Mouse (Mus musculus): Measurements from ENCODE around the gene Myl6b. TPM values are rescaled to one million over a fixed set of nuclear protein-coding genes. Genes with fewer than 3 reads are reported as not detected.

The Myl6b gene
- total and polyA plus RNA-seq, 2 experiments from 2014 or later: 4.2 to 34.6 TPM

GRCm38 (mm10) chr10:128520591-128520990 is 22.1 kb upstream of the Myl6b start:
- peaks cover 6% of the 10 kb centered on the region; the same call in 1 of the 2 replicates for H3K36me3 ChIP-seq (ENCODE audit: insufficient read depth, low read length)
- WGBS: 88% methylated on average over 16 of the region's 16 CpGs
- no peaks in the 10 kb centered on the region for H3K4me1 ChIP-seq (ENCODE audit: insufficient read depth, low read length)
- DNase-seq (ENCODE audit: low spot score): no peak
- no peak for TF ChIP-seq CTCF (IDR thresholded peaks at IDR 0.05; ENCODE audit: low read depth)
- H3K4me3 ChIP-seq (ENCODE audit: low read length): no peak overlapping the region
- no peak overlapping the region for H3K9ac ChIP-seq (replicated peaks; ENCODE audit: low read length)
- H3K27ac ChIP-seq: no peak overlapping the region
- ATAC-seq: no peak
- no peaks in the 10 kb centered on the region for H3K27me3 ChIP-seq (ENCODE audit: insufficient read depth, low read length)
- H3K9me3 ChIP-seq (ENCODE audit: low read length): no peaks in the 10 kb centered on the region
- H3K4me2 ChIP-seq (ENCODE audit: low read depth, low read length): no peak overlapping the region

GRCm38 (mm10) chr10:128518833-128519232 is 20.3 kb upstream of the Myl6b start:
- H3K36me3 ChIP-seq (ENCODE audit: insufficient read depth, low read length): peaks cover 6% of the 10 kb centered on the region; the same call in 1 of the 2 replicates
- H3K4me2 ChIP-seq (ENCODE audit: low read depth, low read length): no peak overlapping the region
- DNase-seq (ENCODE audit: low spot score): peak; percentile 64
- no peak for ATAC-seq
- no peaks in the 10 kb centered on the region for H3K4me1 ChIP-seq (ENCODE audit: insufficient read depth, low read length)
- H3K27ac ChIP-seq: no peak overlapping the region
- peak; percentile 67 for TF ChIP-seq CTCF (IDR thresholded peaks at IDR 0.05; ENCODE audit: low read depth)
- H3K27me3 ChIP-seq (ENCODE audit: insufficient read depth, low read length): no peaks in the 10 kb centered on the region
- H3K4me3 ChIP-seq (ENCODE audit: low read length): no peak overlapping the region
- 78% methylated on average over 7 of the region's 7 CpGs for WGBS
- H3K9me3 ChIP-seq (ENCODE audit: low read length): no peaks in the 10 kb centered on the region
- H3K9ac ChIP-seq (replicated peaks; ENCODE audit: low read length): no peak overlapping the region

GRCm38 (mm10) chr10:128516677-128517076 is 18.2 kb upstream of the Myl6b start:
- Histone ChIP-seq H3K36me3 (ENCODE audit: insufficient read depth, low read length) (peaks cover 12% of the 10 kb centered on the region; the same call in 1 of the 2 replicates), H3K27me3 (ENCODE audit: insufficient read depth, low read length) (no peaks in the 10 kb centered on the region), H3K27ac (no peak overlapping the region), H3K4me2 (ENCODE audit: low read depth, low read length) (no peak overlapping the region), H3K4me3 (ENCODE audit: low read length) (no peak overlapping the region), H3K9ac (replicated peaks; ENCODE audit: low read length) (no peak overlapping the region), H3K9me3 (ENCODE audit: low read length) (no peaks in the 10 kb centered on the region), H3K4me1 (ENCODE audit: insufficient read depth, low read length) (no peaks in the 10 kb centered on the region)
- DNase-seq (ENCODE audit: low spot score) (no peak), ATAC-seq (no peak)
- no peak; the same call in 1 of the 2 replicates for TF ChIP-seq CTCF (IDR thresholded peaks at IDR 0.05; ENCODE audit: low read depth)
- 27% methylated on average over 6 of the region's 6 CpGs for WGBS

- Histone ChIP-seq H3K4me2 (ENCODE audit: low read depth, low read length) (no peak overlapping the region), H3K36me3 (ENCODE audit: insufficient read depth, low read length) (peaks cover 19% of the 10 kb centered on the region; the same call in 1 of the 2 replicates), H3K4me3 (ENCODE audit: low read length) (no peak overlapping the region), H3K4me1 (ENCODE audit: insufficient read depth, low read length) (no peaks in the 10 kb centered on the region), H3K9ac (replicated peaks; ENCODE audit: low read length) (no peak overlapping the region), H3K27me3 (ENCODE audit: insufficient read depth, low read length) (no peaks in the 10 kb centered on the region), H3K27ac (no peak overlapping the region), H3K9me3 (ENCODE audit: low read length) (no peaks in the 10 kb centered on the region)
- 32% methylated on average over 20 of the region's 20 CpGs for WGBS
- no peak; the same call in 1 of the 2 replicates for ATAC-seq
- no peak for TF ChIP-seq CTCF (IDR thresholded peaks at IDR 0.05; ENCODE audit: low read depth)
- no peak for DNase-seq (ENCODE audit: low spot score)
These were observed 17.5 kb upstream of the Myl6b start for GRCm38 (mm10) chr10:128516029-128516428.

GRCm38 (mm10) chr10:128515044-128515443 is 16.6 kb upstream of the Myl6b start:
- Histone ChIP-seq H3K9ac (replicated peaks; ENCODE audit: low read length) (no peak overlapping the region), H3K4me2 (ENCODE audit: low read depth, low read length) (no peak overlapping the region), H3K4me1 (ENCODE audit: insufficient read depth, low read length) (no peaks in the 10 kb centered on the region), H3K36me3 (ENCODE audit: insufficient read depth, low read length) (peaks cover 13% of the 10 kb centered on the region; the same call in 1 of the 2 replicates), H3K27ac (no peak overlapping the region), H3K4me3 (ENCODE audit: low read length) (no peak overlapping the region), H3K9me3 (ENCODE audit: low read length) (no peaks in the 10 kb centered on the region), H3K27me3 (ENCODE audit: insufficient read depth, low read length) (no peaks in the 10 kb centered on the region)
- ATAC-seq: no peak
- TF ChIP-seq CTCF (IDR thresholded peaks at IDR 0.05; ENCODE audit: low read depth): no peak
- WGBS: 81% methylated on average over 4 of the region's 4 CpGs
- DNase-seq (ENCODE audit: low spot score): no peak

- H3K27me3 ChIP-seq (ENCODE audit: insufficient read depth, low read length): no peaks in the 10 kb centered on the region
- no peak for TF ChIP-seq CTCF (IDR thresholded peaks at IDR 0.05; ENCODE audit: low read depth)
- WGBS: 86% methylated on average over 12 of the region's 12 CpGs
- no peak overlapping the region for H3K9ac ChIP-seq (replicated peaks; ENCODE audit: low read length)
- no peaks in the 10 kb centered on the region for H3K9me3 ChIP-seq (ENCODE audit: low read length)
- H3K4me3 ChIP-seq (ENCODE audit: low read length): no peak overlapping the region
- H3K4me2 ChIP-seq (ENCODE audit: low read depth, low read length): no peak overlapping the region
- H3K36me3 ChIP-seq (ENCODE audit: insufficient read depth, low read length): peaks cover 13% of the 10 kb centered on the region; the same call in 1 of the 2 replicates
- no peak overlapping the region for H3K27ac ChIP-seq
- no peak for ATAC-seq
- H3K4me1 ChIP-seq (ENCODE audit: insufficient read depth, low read length): no peaks in the 10 kb centered on the region
- DNase-seq (ENCODE audit: low spot score): no peak
These were observed 13.3 kb upstream of the Myl6b start for GRCm38 (mm10) chr10:128511761-128512160.

- H3K4me1 ChIP-seq (ENCODE audit: insufficient read depth, low read length): no peaks in the 10 kb centered on the region
- 89% methylated on average over 9 of the region's 9 CpGs for WGBS
- DNase-seq (ENCODE audit: low spot score) (no peak), ATAC-seq (no peak)
- H3K9ac ChIP-seq (replicated peaks; ENCODE audit: low read length): no peak overlapping the region
- no peak overlapping the region for H3K27ac ChIP-seq
- no peak for TF ChIP-seq CTCF (IDR thresholded peaks at IDR 0.05; ENCODE audit: low read depth)
- H3K4me2 ChIP-seq (ENCODE audit: low read depth, low read length): no peak overlapping the region
- H3K27me3 ChIP-seq (ENCODE audit: insufficient read depth, low read length): no peaks in the 10 kb centered on the region
- H3K36me3 ChIP-seq (ENCODE audit: insufficient read depth, low read length): peaks cover 13% of the 10 kb centered on the region; the same call in 1 of the 2 replicates
- H3K4me3 ChIP-seq (ENCODE audit: low read length): no peak overlapping the region
- no peaks in the 10 kb centered on the region for H3K9me3 ChIP-seq (ENCODE audit: low read length)
These were observed 12.7 kb upstream of the Myl6b start for GRCm38 (mm10) chr10:128511189-128511588.

All from hindbrain, postnatal 0 days (tissue).